Mouse (Mus musculus) liver, embryonic 16.5 days (tissue): Measurements from ENCODE around the gene Wars. TPM values are rescaled to one million over a fixed set of nuclear protein-coding genes. Genes with fewer than 3 reads are reported as not detected.

Source experiments
- ATAC-seq: fragments of 200-750 bp; cut with Nextera tagmentation; 2 replicates; pipeline ENCODE4 v1.8.0; 2017; ENCODE audit warnings: low read depth, mild to moderate bottlenecking, moderate number of reproducible peaks, moderate library complexity
- H3K27ac ChIP-seq: fragments of 300-500 bp; sonication (generic); 2 replicates; pipeline ENCODE4 v1.5.1; 2014; ENCODE audit warnings: mild to moderate bottlenecking, low read length
- H3K27me3 ChIP-seq: fragments of 300-500 bp; sonication (generic); 2 replicates; pipeline ENCODE4 v1.6.1; 2014; ENCODE audit warnings: low read depth, low read length, mixed read lengths; ENCODE audit not compliant: control insufficient read depth, insufficient read depth
- H3K36me3 ChIP-seq: fragments of 300-500 bp; sonication (generic); 2 replicates; pipeline ENCODE4 v1.6.1; 2014; ENCODE audit warnings: mild to moderate bottlenecking; ENCODE audit not compliant: control insufficient read depth, insufficient read depth
- H3K4me1 ChIP-seq: fragments of 300-500 bp; sonication (generic); 2 replicates; pipeline ENCODE4 v1.6.1; 2014; ENCODE audit warnings: low read depth, low read length, mixed read lengths; ENCODE audit not compliant: control insufficient read depth
- H3K4me2 ChIP-seq: fragments of 300-500 bp; sonication (generic); 2 replicates; pipeline ENCODE4 v1.6.1; 2014; ENCODE audit warnings: low read depth, low read length, mixed read lengths
- H3K4me3 ChIP-seq: fragments of 300-500 bp; sonication (generic); 2 replicates; pipeline ENCODE4 v1.5.1; 2014; ENCODE audit warnings: low read depth, mild to moderate bottlenecking, low read length
- H3K9ac ChIP-seq: fragments of 300-500 bp; sonication (generic); 2 replicates; pipeline ENCODE4 v1.6.1; 2014; ENCODE audit warnings: low read depth, low read length
- H3K9me3 ChIP-seq: fragments of 300-500 bp; sonication (generic); replicated peaks from 2 replicates; pipeline ENCODE4 v1.6.1; 2016; ENCODE audit warnings: low read length; ENCODE audit not compliant: control insufficient read depth
- WGBS: fragments of 180-500 bp; shearing (Covaris S2); extraction: QIAGEN DNeasy Blood & Tissue Kit; methylation state at CpG from one replicate; pipeline ENCODE4 v1.1.7; 2014; ENCODE audit not compliant: insufficient replicate concordance; 5-methylcytosine and 5-hydroxymethylcytosine counted together
- polyA plus RNA-seq: library from polyadenylated mRNA; unstranded; fragments of >200 nt; fragmentation: Nextera tagmentation; extraction: Ambion mirVana; gene quantifications from 2 replicates; pipeline ENCODE4 v1.2.1, GENCODE M21; 2015

Gene Wars
- polyA plus RNA-seq, 1 experiment from 2014 or later: 25.7 TPM

GRCm38 (mm10) chr12:108902940-108903339, 9.0 kb upstream of the Wars start:
- 24% methylated on average over 8 of the region's 8 CpGs for WGBS
- no peak overlapping the region for H3K4me2 ChIP-seq
- H3K4me1 ChIP-seq: no peaks in the 10 kb centered on the region; the same call in 1 of the 2 replicates
- H3K9me3 ChIP-seq: no peaks in the 10 kb centered on the region
- H3K36me3 ChIP-seq: no peaks in the 10 kb centered on the region
- peak; percentile 47 for ATAC-seq
- H3K27ac ChIP-seq: no peak overlapping the region
- H3K4me3 ChIP-seq: no peak overlapping the region
- H3K9ac ChIP-seq: no peak overlapping the region
- no peaks in the 10 kb centered on the region for H3K27me3 ChIP-seq

GRCm38 (mm10) chr12:108901346-108901745, 7.4 kb upstream of the Wars start:
- Histone ChIP-seq H3K27ac (no peak overlapping the region), H3K9ac (no peak overlapping the region), H3K27me3 (no peaks in the 10 kb centered on the region), H3K4me2 (no peak overlapping the region), H3K4me3 (no peak overlapping the region), H3K36me3 (no peaks in the 10 kb centered on the region), H3K9me3 (no peaks in the 10 kb centered on the region), H3K4me1 (no peaks in the 10 kb centered on the region; the same call in 1 of the 2 replicates)
- no peak for ATAC-seq
- WGBS: 29% methylated on average over 5 of the region's 5 CpGs

GRCm38 (mm10) chr12:108896006-108896405, 2.0 kb upstream of the Wars start:
- H3K36me3 ChIP-seq: no peaks in the 10 kb centered on the region
- no peak overlapping the region for H3K4me2 ChIP-seq
- no peak overlapping the region for H3K9ac ChIP-seq
- H3K27ac ChIP-seq: no peak overlapping the region
- no peaks in the 10 kb centered on the region for H3K27me3 ChIP-seq
- no peak overlapping the region for H3K4me3 ChIP-seq
- WGBS: 49% methylated on average over 3 of the region's 3 CpGs
- peaks cover 16% of the 10 kb centered on the region for H3K4me1 ChIP-seq
- no peaks in the 10 kb centered on the region for H3K9me3 ChIP-seq
- ATAC-seq: no peak

GRCm38 (mm10) chr12:108894432-108894816, 450 bp upstream of the Wars start:
- WGBS: under 1% methylated on average over 7 of the region's 7 CpGs
- peak overlapping the region; percentile 85 for H3K4me3 ChIP-seq
- H3K9me3 ChIP-seq: no peaks in the 10 kb centered on the region
- H3K36me3 ChIP-seq: no peaks in the 10 kb centered on the region
- no peak overlapping the region; the same call in 1 of the 2 replicates for H3K27ac ChIP-seq
- H3K4me1 ChIP-seq: peaks cover 16% of the 10 kb centered on the region
- H3K9ac ChIP-seq: peak overlapping the region; percentile 73
- peak overlapping the region; percentile 92 for H3K4me2 ChIP-seq
- no peaks in the 10 kb centered on the region for H3K27me3 ChIP-seq
- no peak for ATAC-seq

GRCm38 (mm10) chr12:108892989-108893714, 822 bp downstream of the Wars start, which contains the start of gene Wdr25:
Wdr25 (plus strand) TSS chr12:108893631.
- peak within 1 kb of the TSS; percentile 92 for H3K4me2 ChIP-seq
- peaks cover 16% of the 10 kb centered on the region for H3K4me1 ChIP-seq
- H3K27me3 ChIP-seq: no peaks in the 10 kb centered on the region
- 0 out of 2 replicates have a peak, but pooled peaks cover under 1% of the 10 kb centered on the region for H3K36me3 ChIP-seq
- peak within 1 kb of the TSS; percentile 13 for H3K27ac ChIP-seq
- WGBS: 14% methylated on average over 12 of the region's 12 CpGs
- peak within 1 kb of the TSS; percentile 85 for H3K4me3 ChIP-seq
- H3K9ac ChIP-seq: peak within 1 kb of the TSS; percentile 78
- H3K9me3 ChIP-seq: no peaks in the 10 kb centered on the region
- ATAC-seq: no peak

- H3K4me2 ChIP-seq: no peak overlapping the region
- H3K27ac ChIP-seq: no peak overlapping the region
- H3K4me3 ChIP-seq: no peak overlapping the region
- H3K9ac ChIP-seq: no peak overlapping the region
- H3K9me3 ChIP-seq: no peaks in the 10 kb centered on the region
- no peak for ATAC-seq
- peaks cover 9% of the 10 kb centered on the region for H3K4me1 ChIP-seq
- peaks cover 5% of the 10 kb centered on the region for H3K36me3 ChIP-seq
- H3K27me3 ChIP-seq: no peaks in the 10 kb centered on the region
- WGBS: 52% methylated on average over 4 of the region's 4 CpGs
Observed at GRCm38 (mm10) chr12:108888632-108889031, 5.3 kb downstream of the Wars start.

- peak; percentile 78 for ATAC-seq
- no peak overlapping the region for H3K4me2 ChIP-seq
- WGBS: 67% methylated on average over 4 of the region's 4 CpGs
- H3K4me1 ChIP-seq: no peaks in the 10 kb centered on the region
- no peaks in the 10 kb centered on the region for H3K27me3 ChIP-seq
- no peak overlapping the region for H3K9ac ChIP-seq
- H3K9me3 ChIP-seq: no peaks in the 10 kb centered on the region
- H3K36me3 ChIP-seq: peaks cover 5% of the 10 kb centered on the region
- H3K4me3 ChIP-seq: no peak overlapping the region
- no peak overlapping the region for H3K27ac ChIP-seq
Observed at GRCm38 (mm10) chr12:108887077-108887476, 6.9 kb downstream of the Wars start.

- no peaks in the 10 kb centered on the region for H3K4me1 ChIP-seq
- peaks cover 5% of the 10 kb centered on the region for H3K36me3 ChIP-seq
- H3K4me2 ChIP-seq: no peak overlapping the region
- 86% methylated on average over 1 of the region's 1 CpGs for WGBS
- H3K27me3 ChIP-seq: no peaks in the 10 kb centered on the region
- no peak overlapping the region for H3K9ac ChIP-seq
- no peaks in the 10 kb centered on the region for H3K9me3 ChIP-seq
- no peak overlapping the region for H3K27ac ChIP-seq
- no peak for ATAC-seq
- H3K4me3 ChIP-seq: no peak overlapping the region
Observed at GRCm38 (mm10) chr12:108885906-108886305, 8.1 kb downstream of the Wars start.

GRCm38 (mm10) chr12:108882776-108883175, 11.2 kb downstream of the Wars start:
- H3K27me3 ChIP-seq: no peaks in the 10 kb centered on the region
- no peak overlapping the region for H3K4me3 ChIP-seq
- peaks cover 6% of the 10 kb centered on the region for H3K36me3 ChIP-seq
- no peak overlapping the region for H3K9ac ChIP-seq
- no peak overlapping the region for H3K27ac ChIP-seq
- no peak overlapping the region for H3K4me2 ChIP-seq
- no peaks in the 10 kb centered on the region for H3K4me1 ChIP-seq
- no peak for ATAC-seq
- 75% methylated on average over 8 of the region's 8 CpGs for WGBS
- no peaks in the 10 kb centered on the region for H3K9me3 ChIP-seq
